Mouse (Mus musculus): ENCODE measurements around the gene Fermt2.
A peak's percentile ranks its signal among the peaks of the same experiment; 100 is the strongest.

The Fermt2 gene

DNA sequence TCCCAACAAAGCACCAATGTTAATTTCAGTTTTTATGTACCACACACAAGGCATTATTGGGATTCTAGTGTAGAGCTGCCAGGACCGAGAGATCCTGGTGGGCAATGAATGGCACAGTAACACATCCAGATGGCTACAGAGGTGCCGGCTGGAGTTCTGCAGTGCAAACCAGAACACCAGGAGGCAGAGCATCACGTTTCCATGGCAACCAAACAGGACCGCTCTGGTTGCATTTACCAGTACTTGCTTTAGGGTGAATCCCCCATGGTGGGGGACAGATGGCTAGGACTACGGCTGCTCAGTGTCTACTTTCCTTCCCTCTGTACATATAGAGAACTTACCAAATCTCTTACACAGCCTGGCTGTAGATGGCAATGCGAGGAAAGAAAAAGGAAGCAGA lies 67.5 kb downstream of the Fermt2 start:
- no peak for DNase-seq

DNA sequence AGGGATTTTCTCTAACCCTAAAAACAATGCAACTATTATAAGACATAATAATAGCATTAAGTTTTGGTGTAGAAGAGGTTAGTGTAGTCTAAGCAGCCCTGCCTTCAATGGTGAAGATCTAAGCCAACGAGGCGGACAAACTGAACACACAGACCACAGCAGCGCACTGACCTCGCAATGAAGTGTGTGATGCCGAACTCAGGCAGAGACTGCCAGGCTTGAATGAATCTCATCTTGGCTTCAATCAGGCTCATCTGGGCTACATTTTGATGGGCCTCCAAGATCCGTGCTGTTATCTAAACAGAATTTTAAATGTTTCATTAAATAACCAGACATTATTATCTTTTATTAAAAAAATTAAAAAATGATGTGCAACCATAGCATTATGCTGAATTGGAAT lies 68.0 kb downstream of the Fermt2 start:
- peak; percentile 66 for DNase-seq

DNA sequence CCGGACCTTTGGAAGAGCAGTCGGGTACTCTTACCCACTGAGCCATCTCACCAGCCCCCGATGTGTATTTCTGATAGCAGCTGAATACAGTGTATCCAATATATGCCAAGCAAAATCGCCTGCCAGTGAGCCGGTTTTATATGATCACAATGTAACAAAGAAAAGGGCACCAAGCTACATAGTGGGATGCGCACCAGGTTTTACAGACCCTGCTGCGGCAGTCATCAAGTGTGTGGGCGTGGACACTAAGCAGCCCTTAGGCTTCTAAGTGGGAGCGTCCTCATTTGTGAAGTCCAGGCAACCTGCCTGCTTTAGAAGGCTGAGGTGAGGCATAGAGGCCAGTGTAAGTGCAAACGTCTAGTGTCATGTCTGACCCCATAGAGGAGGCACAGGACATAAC lies 69.4 kb downstream of the Fermt2 start:
- peak; percentile 88 for DNase-seq

DNA sequence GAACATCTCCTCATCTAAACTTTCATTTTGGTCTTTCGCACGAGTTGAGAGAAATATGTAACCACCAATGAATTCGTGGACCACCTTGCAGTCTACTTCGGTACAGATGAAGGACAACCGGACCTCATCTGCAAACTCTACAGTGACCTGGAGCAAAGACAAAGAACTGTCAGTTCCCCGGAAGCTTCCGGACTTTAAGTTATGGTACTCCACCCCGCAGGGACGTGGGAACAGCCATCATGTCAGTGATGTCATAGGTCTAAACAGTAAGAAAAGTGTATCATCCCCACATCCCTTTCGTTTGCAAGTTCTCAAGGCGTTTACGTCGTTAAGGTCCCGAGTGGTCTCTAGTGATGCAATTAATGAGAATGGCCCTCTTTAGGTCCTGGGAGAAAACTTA lies 70.0 kb downstream of the Fermt2 start:
- peak; percentile 80 for DNase-seq

DNA sequence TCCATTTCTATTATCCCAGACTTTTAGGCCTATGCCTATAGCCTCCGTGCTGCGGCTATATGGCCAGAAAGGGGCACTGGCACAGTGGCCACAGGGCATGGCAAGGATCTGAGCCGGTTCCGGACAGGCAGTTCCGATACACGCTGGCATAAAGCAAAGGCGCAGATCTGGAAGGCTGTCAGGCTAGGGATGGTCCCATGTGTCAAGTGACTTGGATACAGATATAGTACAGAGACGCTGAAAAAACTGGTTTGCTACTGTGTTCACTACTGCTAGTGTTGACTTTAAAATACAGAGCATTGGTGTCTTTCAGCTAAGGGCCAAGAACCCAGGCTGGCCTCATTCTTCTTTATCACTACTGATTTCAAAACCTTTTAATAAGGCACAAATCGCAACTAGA lies 72.9 kb downstream of the Fermt2 start:
- DNase-seq, result peak; percentile 97

DNA sequence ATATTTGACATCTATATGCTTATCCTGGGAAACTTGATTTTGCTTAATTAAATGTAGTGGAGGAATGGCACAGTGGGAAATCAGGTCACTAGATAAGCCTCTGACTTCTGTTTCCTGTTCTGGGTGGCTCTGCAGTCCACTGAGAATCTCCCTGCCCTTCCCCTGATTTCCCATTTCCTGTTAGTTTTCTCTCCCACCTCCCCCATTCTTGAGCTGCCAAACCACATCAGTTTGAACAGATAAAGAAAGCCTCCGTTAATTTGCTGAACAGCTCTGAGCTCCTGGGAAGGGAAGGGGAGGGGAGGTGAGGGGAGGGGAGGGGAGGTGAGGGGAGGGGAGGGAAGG lies 73.4 kb downstream of the Fermt2 start:
- DNase-seq, result peak; percentile 96

DNA sequence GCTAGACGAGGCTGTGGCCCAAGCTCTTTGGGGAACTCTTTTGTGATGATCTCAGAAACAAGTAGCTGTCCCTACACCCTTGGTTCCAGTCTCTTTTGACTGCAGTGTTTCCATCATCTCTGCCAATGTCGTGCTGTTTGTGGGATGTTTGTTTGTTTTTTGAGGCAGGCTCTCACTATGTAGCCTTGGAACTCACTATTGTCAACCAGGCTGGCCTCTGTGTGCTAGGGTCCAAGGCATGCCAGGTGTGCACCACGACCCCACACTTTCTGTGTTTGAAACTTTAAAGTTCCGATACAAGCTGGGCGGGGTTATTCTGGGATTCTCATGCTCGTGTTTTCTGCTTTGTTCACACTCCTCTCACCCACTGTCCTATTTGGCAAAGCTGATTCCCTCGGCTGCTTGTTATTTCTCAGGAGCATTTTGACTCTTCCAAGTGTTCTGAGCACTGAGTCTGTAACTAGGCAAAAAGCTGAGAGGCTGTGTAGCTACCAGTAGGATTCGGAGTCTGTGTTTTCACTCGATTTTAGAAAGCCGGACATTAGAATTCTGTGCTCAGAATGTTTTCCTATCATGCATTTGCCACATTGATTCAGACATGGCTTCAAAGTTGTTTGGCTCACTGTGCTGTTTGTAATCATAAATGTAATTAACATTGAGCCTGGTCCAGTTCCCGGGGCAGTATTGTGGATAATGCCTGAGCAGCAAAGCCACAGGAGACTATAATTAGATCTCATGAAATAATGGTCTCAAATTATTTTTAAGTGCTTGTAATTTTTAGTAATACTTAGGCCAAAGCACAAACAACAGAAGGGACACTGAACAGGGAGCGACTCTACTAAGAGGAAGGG lies 74.0 kb downstream of the Fermt2 start:
- DNase-seq, result peak; percentile 93

DNA sequence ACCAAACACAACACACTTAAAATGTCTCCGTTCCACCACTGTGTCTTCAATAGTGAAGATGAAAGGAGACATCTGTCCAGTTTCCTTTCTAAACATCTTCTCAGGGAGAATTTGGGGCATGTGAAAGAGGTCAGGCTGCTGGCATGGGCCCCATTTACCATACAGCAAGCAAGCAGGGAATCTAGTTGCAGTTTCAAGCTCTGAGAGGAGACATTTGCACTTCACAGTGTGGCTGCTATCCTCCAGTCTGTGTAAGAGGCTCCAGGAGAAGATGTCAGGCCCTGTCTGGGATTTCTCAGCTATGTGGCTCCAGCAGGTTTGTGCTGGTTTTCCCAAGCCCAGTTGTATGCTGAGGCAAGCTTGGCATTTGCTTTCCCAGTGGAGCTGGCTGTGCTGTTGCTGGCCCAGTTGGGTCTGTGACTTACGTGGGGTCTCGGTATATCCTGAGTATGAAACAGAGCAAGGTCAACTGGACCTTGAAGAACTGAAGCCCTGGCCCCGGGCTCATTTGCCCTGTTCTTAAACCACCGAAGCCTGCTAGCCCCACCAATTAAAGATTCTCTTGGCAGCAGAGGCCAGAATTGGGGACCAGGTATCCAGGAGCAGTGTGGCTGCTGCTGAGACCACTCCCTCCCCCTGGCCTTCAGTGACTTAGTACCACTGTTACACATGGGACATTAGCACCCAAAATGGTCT lies 76.2 kb downstream of the Fermt2 start:
- peak; percentile 87 for DNase-seq

DNA sequence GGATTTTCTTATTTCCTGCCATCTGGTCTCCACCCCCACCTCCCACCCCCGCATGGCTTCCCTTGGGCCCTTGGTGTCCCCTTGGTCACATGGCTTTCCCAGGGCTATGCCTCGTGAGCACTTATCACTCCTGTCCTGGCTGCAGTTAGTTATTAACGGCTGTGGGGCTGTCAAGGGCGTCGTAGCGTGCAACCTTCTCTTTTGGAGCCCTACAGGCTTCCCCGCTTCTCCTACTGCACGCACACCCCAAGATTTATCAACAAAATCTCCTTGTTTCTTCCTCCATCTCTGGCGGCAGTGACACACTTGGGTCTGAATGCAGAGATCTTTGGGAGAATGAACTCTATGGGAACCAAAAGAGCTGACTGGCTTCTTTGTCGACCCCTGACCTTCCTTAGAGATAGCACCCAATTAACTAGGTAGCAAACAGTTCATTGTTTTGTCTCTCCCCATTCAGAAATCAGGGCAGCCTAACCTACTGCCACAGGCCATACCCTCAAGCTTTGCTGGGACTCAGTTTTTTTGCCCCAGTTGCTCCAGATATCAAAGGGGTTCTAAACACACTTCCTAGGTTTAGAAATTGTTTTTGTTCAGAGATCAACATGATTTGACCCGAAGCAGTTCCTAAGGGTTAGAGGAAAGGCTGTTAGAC lies 76.9 kb downstream of the Fermt2 start:
- DNase-seq, result peak; percentile 99

DNA sequence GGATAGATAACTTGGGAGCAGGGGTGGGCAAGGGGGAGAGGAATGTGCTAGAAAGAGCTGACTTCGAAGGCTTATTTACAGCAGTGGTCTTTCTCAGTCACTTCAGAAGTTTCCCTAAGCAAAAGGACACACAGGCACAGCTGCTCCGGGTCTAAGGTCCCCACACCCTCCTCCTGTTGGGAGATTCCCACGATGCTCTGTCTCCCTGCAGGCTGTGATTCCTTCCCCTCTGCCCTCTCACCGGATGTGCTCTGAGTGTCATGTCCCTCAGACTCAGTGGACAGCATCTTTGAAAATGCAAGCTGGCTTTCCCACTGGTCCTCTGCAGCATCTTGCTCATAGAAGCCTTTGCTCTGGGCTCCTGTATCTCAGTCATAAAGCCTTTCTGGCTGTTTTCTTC lies 77.8 kb downstream of the Fermt2 start:
- peak; percentile 96 for DNase-seq

DNA sequence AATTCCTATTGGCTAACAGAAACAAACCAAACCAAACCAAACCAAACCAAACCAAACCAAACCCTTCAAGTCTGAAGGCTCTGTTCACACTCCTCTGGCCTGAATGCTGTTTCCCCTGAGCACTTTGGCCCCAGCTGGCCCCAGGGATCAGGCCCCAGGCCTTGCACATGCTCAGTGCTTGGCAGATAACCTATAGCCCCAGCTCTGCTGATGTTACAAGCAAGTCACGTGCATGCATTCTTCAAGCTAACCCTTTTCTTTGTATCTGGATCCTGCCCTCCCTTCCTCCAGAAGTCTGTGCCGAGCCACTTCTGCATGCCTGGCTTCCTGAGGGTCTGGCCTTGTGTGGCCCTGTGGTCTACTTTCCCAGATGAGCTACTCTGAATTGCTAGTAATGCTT lies 78.8 kb downstream of the Fermt2 start:
- peak; percentile 94 for DNase-seq

DNA sequence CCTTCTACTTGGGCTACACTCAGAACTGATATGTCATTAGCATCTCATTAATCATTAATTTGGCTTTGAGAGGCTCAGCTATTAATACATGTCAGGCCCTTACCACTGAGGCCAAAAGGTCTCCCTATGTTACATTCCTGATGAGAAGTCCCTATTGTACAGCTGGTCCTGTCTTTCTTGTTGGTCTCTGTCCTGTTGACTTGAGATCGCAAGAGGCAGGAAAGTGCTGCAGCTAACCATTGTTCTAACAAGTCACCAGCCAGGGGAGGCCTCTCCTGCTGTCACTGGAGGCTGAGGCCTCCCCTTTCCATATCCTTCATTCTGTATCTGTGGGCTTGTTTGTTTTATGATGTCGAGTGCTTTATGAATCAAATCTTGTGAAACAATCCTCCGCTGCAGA lies 83.1 kb downstream of the Fermt2 start:
- peak; percentile 61 for DNase-seq

DNA sequence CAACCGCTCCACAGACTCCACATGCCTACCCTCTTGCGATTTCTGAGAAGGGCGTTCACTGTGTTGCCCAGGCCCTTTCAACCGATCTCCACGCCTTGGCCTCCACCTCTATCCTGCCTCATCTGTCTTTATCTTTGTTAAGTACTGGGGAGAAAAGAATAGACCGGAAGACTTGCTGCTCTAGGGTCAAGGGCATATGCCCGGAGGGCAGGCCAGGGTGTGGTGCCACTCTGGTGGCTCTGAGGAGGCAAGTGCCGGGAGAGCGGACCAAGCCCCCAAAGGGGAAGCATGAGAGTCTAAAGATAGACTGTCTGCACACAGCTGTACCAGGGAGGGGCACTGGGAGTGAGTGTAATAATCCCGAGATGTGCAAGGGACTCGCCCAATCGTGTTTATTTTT lies 84.5 kb downstream of the Fermt2 start:
- DNase-seq, result peak; percentile 97

DNA sequence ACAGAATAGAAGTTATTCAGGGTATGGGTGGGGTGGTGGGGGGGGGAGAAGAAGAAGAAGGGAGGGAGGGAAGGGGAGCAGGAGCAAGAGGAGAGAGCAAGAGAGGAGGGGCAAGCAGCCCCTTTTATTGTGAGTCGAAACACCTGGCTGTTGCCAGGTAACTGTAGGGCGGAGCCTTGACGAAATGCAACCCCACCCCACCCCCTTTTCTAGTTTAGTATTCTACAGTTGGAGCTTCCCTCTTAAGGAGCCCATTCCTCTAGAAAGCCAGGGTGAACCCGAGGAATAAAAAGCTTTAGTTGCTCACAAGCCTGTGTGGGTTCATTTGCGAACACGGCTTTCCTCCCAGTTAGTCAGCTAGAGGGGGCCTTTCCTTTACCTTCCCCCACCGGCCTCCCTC lies 85.0 kb downstream of the Fermt2 start:
- DNase-seq, result no peak

DNA sequence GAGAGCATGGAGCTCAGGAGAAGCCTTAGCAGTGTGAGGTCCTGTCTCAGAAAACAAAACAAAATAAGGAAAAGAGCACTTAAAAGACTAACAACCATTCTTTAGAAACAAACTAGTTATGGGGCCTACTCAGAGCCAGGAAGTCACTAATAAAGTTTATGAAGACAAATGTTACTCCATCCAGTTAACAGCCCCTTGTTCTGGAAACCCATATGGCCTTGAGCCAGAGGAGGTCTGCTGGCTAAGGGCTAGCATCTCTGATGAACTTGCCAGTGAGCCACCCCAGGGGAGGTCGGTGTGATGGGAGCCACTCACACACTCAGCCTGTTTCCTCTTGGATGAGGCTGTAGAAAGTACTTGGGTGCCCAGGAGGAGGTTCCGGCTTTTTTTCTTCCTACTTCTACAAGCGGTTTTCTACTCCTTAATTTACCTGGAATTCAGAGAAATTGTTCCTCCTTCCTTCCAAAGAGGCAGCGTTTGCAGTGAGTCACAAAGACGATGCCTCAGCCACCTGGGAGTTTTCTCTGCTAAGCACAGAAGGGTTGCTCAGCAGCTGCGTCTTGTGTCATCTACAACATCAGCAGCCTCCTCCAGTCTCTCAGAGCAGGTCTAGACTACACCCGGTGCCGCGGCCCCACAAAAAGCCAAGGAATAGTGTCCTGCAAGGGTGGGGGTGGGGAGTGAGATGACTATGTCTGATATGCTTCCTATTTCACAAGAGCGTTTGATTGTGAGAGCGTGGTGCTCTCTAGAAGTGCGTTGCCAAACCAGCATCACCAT lies 86.9 kb downstream of the Fermt2 start:
- DNase-seq, result peak; percentile 91

DNA sequence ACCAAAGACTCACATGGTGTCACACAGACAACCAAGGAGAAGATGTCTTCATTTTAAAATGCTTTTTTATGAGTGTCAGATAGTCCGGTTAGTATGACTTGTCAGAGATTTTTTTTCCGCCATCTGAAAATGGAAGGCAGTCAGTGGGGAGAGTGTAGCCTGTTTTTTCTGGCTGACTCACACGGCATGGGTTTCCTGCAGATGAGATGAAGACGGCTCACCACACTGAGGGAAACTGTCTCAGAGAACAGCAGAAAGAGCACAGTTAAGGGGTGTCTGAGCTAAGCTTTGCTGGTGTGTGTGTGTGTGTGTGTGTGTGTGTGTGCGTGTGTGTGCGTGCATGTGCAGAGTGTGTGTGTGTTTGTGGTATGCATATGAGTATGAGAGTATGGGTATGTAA lies 88.6 kb downstream of the Fermt2 start:
- peak; percentile 53 for DNase-seq

DNA sequence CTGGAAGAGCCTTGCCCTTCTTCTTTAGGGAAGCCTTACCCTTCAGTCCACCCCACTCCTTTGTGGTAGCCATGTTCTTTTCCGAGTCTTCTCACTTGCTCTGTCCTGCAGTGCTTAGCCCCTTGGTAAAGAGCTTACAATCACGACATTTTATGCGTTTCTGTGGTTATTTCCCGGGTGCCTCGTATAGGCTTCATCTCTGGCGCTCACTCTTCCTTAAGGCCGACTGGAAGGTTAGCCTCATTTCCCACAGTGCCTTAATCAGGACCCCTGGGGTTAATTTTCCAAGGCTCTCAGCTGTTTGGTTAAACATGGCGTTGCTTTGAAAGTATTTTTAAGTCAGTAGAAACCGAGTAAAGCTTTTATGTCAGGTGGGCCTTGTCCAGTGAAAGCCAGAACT lies 90.5 kb downstream of the Fermt2 start:
- DNase-seq, result peak; percentile 65

DNA sequence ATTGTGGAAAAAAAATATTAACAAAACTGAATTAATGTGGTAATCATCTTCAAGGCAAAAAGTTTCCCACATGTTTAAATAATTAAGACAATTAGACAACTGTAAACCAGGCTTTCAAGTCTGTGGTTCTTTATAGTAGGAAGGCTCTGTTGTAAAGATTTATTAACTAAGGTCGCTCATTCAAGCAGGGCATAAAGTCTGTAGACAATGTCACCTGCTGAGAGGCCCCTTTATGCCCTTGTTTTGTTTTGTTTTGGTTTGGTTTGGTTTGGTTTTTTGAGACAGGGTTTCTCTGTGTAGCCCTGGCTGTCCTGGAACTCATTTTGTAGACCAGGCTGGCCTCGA lies 91.0 kb downstream of the Fermt2 start:
- no peak for DNase-seq

DNA sequence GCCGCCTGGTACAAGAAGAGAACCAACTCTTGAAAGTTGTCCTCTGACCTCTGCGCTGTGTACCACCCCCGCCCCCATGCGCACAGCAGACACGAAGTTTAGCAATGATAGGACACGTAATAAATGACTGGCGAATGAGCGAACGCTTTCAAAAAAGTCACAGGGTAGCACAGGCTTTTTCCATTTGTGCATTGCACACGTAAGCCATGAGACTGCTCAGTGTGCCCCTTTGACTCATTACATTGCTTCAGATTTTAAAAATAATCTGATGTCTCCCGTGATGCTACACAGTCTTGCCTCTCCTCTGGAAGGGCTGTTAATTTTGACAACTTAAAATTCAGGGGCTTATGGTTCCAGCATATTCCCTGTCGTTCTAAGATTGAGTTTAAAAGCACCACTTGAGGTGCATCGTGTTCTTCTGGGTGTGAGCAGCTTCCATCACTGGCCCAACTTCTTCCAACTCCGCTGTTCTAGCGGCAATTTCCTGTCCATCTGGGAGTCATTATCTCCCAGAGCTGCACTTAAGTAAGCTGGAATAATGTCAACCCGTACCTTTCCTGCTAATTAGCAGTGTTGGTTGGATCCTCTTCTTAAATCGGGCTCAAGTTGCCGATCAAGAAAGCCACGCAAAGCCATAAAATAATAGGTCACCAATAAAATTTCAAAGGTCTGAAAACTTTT lies 91.5 kb downstream of the Fermt2 start:
- DNase-seq, result peak; percentile 88

DNA sequence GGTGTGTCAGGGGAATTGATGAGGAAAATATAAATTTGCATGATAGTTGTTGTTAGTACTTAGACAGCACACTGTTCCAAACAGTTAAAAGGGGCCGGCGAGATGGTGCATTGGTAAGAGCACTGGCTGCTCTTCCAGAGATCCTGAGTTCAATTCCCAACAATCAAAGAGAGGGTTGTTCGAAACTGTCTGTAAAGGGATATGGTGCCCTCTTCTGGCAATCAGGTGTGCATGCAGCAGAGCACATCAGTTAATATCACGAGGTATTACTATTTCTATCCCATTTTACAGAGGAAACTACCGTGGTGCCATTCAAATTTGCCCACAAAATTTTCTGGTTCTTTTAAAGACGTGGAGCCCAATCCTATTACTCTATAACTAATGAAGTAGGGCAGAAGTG lies 95.7 kb downstream of the Fermt2 start:
- DNase-seq, result no peak

DNA sequence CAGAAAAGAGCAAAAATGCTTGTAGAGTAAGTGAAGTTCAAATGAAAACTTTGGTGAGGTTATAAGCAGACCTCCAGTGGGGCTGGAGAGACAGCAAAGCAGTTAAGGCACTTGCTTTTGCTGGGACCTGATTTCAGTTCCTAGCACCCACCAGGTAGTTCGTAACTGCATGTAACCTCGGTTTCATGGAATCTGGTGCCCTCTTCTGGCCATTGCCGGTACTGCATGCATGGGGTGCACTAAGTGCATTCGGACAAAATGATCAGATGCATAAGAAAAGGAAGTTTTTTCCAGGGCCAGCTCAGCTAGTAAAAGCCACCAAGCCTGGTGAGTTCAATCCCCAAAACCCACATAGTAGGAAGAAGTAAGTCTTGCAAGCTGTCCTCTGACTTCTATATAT lies 97.9 kb downstream of the Fermt2 start:
- DNase-seq, result no peak

DNA sequence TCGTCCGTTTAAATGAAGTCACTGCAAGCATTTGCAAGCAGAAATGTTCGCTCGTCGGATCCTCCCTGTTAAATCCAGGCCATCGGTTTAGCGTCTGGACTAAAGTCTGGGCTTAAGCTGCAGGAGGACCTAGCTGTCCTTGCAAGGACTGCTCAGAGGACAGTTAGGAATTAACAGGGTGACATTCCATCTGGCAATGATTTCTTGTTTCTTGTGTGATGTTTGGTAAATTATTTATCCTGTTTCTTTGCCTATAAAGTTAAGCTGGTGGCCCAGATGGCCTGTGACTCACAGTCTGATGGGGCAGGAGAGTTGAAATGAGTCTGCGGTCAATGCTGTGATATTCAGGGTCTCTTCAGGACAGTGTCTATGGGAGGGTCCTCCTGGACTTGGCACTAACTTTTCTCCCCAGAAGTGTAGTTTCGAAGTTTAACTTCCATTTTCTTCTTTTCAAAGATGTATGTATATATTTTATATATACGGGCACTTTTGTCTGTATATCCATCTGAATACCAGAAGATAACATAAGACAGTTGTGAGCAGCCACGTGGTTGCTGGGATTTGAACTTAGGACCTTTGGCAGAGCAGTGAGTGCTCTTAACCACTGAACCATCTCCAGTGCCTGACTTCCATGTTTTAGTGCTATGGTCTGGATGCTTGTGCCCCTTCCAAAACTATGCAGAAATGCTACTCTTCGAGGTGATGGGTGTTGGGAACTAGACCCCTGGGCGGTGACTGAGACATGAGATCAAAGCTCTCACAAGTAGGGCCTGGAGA lies 99.7 kb downstream of the Fermt2 start:
- no peak for DNase-seq

All from heart, adult 11 months (tissue).